7 mouse cellular contexts compared by ENCODE assay signal in the genomic region with DNA sequence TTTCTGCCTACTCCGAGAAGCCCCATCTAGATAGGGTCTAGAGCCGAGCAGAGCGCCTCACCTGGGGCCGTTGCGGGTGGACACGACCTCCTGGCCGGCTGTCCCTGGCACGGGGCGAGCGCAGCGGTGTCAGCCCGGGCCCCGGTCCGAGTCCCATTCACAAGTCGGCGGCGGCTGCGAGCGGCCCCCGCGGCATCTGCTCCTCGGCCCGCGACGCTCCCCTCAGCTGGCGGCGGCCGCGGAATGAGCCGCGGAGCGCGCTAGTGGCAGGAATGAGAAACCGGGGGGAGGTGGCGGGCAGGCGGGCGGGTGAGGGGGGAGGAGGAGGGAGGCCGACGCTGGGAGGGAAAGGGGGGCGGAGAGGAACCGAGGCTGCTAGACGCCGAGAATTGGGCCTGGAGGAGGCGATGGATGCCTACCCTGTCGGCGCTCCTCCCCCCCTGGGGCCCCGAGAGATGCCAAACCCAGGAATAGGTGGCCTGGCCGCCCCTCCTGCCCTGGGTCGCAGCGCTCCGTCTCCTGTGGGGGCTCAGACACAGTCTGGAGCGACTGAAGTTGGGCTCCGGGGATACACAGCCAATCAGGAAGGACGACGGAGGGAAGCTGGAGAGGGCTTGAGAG. TPM values are rescaled to one million over a fixed set of nuclear protein-coding genes. Genes with fewer than 3 reads are reported as not detected.
A peak's percentile ranks its signal among the peaks of the same experiment; 100 is the strongest.
DNase-seq lines count a peak whose midpoint lies in the region; ATAC-seq lines count a peak whose summit lies in the region.

No protein-coding gene starts in this region.

- no peaks in the 10 kb centered on the region for H3K9me3 ChIP-seq in embryonic facial prominence, embryonic 14.5 days (ENCODE audit: control insufficient read depth, low read length)
- H3K9me3 ChIP-seq in heart, embryonic 14.5 days (ENCODE audit: control insufficient read depth, low read length): no peaks in the 10 kb centered on the region
- H3K9me3 ChIP-seq in liver, embryonic 12.5 days (replicated peaks): no peaks in the 10 kb centered on the region
- no peaks in the 10 kb centered on the region for H3K9me3 ChIP-seq in neural tube, embryonic 13.5 days

- peak overlapping the region; percentile 75 for H3K4me3 ChIP-seq in embryonic facial prominence, embryonic 14.5 days (ENCODE audit: low read depth, low read length)
- H3K4me3 ChIP-seq in heart, embryonic 14.5 days (ENCODE audit: control insufficient read depth in 1 of 2, insufficient read depth in 1 of 2, low read depth in 1 of 2, low read length in 2 of 2): peak overlapping the region; percentile 59 to 91
- peak overlapping the region; percentile 38 for H3K4me3 ChIP-seq in liver, embryonic 12.5 days
- peak overlapping the region; percentile 75 for H3K4me3 ChIP-seq in neural tube, embryonic 13.5 days

- peak; percentile 58 to 78 for DNase-seq in adrenal gland, postnatal 36 days
- peak; percentile 94 for DNase-seq in embryonic facial prominence, embryonic 14.5 days (ENCODE audit: low spot score)
- peak; percentile 85 for DNase-seq in kidney, postnatal 10 days
- DNase-seq in urinary bladder, postnatal 14 days (ENCODE audit: low spot score): peak; percentile 65

- H3K4me1 ChIP-seq in embryonic facial prominence, embryonic 14.5 days (ENCODE audit: control insufficient read depth, insufficient read depth, low read length): no peaks in the 10 kb centered on the region
- H3K4me1 ChIP-seq in heart, embryonic 14.5 days (ENCODE audit: control insufficient read depth in 2 of 2, insufficient read depth in 2 of 2, low read length in 2 of 2): peaks cover 3 to 11% of the 10 kb centered on the region in 2 experiments; a peak in 2 of 4 replicates
- 0 out of 2 replicates have a peak, but pooled peaks cover 4% of the 10 kb centered on the region for H3K4me1 ChIP-seq in liver, embryonic 12.5 days
- peaks cover 40% of the 10 kb centered on the region for H3K4me1 ChIP-seq in neural tube, embryonic 13.5 days (replicated peaks)

- H3K27ac ChIP-seq in embryonic facial prominence, embryonic 14.5 days (replicated peaks; ENCODE audit: low read depth, low read length): peak overlapping the region; percentile 98
- peak overlapping the region; percentile 90 to 91 for H3K27ac ChIP-seq in heart, embryonic 14.5 days (replicated peaks in 1 of 2; ENCODE audit: control insufficient read depth in 1 of 2, insufficient read depth in 1 of 2, low read depth in 2 of 2, low read length in 2 of 2)
- 0 out of 2 replicates have a peak overlapping the region, but pooled peaks have one; percentile 56 for H3K27ac ChIP-seq in liver, embryonic 12.5 days
- peak overlapping the region; percentile 95 for H3K27ac ChIP-seq in neural tube, embryonic 13.5 days (replicated peaks)

- H3K4me2 ChIP-seq in embryonic facial prominence, embryonic 14.5 days (ENCODE audit: low read depth, low read length): peak overlapping the region; percentile 77
- peak overlapping the region; percentile 92 for H3K4me2 ChIP-seq in heart, embryonic 14.5 days (ENCODE audit: low read length)
- peak overlapping the region; percentile 53 for H3K4me2 ChIP-seq in liver, embryonic 12.5 days
- H3K4me2 ChIP-seq in neural tube, embryonic 13.5 days: peak overlapping the region; percentile 83

- WGBS in embryonic facial prominence, embryonic 14.5 days: under 1% methylated on average over 25 of the region's 55 CpGs
- under 1% methylated on average over 44 of the region's 55 CpGs for WGBS in heart, embryonic 14.5 days
- WGBS in liver, embryonic 12.5 days (ENCODE audit: insufficient replicate concordance): under 1% methylated on average over 44 of the region's 55 CpGs
- WGBS in neural tube, embryonic 13.5 days: 2% methylated on average over 50 of the region's 55 CpGs

- ATAC-seq in embryonic facial prominence, embryonic 14.5 days (ENCODE audit: low read depth): peak; percentile 80
- peak; percentile 71 for ATAC-seq in heart, embryonic 14.5 days (ENCODE audit: insufficient number of reproducible peaks, insufficient read depth, low FRiP score, low read depth)
- ATAC-seq in liver, embryonic 12.5 days: 0 out of 2 replicates have a peak, but pooled peaks have one; percentile 10
- ATAC-seq in neural tube, embryonic 13.5 days (ENCODE audit: low read depth): peak; percentile 78

- H3K9ac ChIP-seq in embryonic facial prominence, embryonic 14.5 days (ENCODE audit: low read depth, low read length): peak overlapping the region; percentile 96
- H3K9ac ChIP-seq in heart, embryonic 14.5 days (ENCODE audit: low read length): peak overlapping the region; percentile 77
- H3K9ac ChIP-seq in liver, embryonic 12.5 days: peak overlapping the region; percentile 48
- H3K9ac ChIP-seq in neural tube, embryonic 13.5 days: peak overlapping the region; percentile 95

- H3K27me3 ChIP-seq in embryonic facial prominence, embryonic 14.5 days (replicated peaks; ENCODE audit: control insufficient read depth, insufficient read depth, low read length): no peaks in the 10 kb centered on the region
- H3K27me3 ChIP-seq in heart, embryonic 14.5 days (ENCODE audit: control insufficient read depth, insufficient read depth, low read length): peaks cover 16% of the 10 kb centered on the region; the same call in 1 of the 2 replicates
- H3K27me3 ChIP-seq in liver, embryonic 12.5 days (replicated peaks): peaks cover 67% of the 10 kb centered on the region
- peaks cover 9% of the 10 kb centered on the region; the same call in 1 of the 2 replicates for H3K27me3 ChIP-seq in neural tube, embryonic 13.5 days

- no peaks in the 10 kb centered on the region for H3K36me3 ChIP-seq in embryonic facial prominence, embryonic 14.5 days (ENCODE audit: control insufficient read depth, insufficient read depth, low read length)
- no peaks in the 10 kb centered on the region for H3K36me3 ChIP-seq in heart, embryonic 14.5 days (ENCODE audit: control insufficient read depth, insufficient read depth, low read length)
- H3K36me3 ChIP-seq in liver, embryonic 12.5 days: no peaks in the 10 kb centered on the region
- no peaks in the 10 kb centered on the region for H3K36me3 ChIP-seq in neural tube, embryonic 13.5 days

RNA-seq across cellular contexts. Expression of gene Cdh11, which starts 0.5 kb away (rescaled TPM):
- 10 to 100 TPM; 14.6 to 20.0 TPM for total RNA-seq in adrenal gland, postnatal 36 days (2021)
- polyA plus RNA-seq in embryonic facial prominence, embryonic 14.5 days (2014; fragmentation: Nextera tagmentation; extraction: Ambion mirVana): 207 and 239 TPM in 2 replicates
- 65.8 and 75.4 TPM in 2 replicates for polyA plus RNA-seq in heart, embryonic 14.5 days (2014; fragmentation: Nextera tagmentation; extraction: Ambion mirVana)
- polyA plus RNA-seq in liver, embryonic 12.5 days (2016; fragmentation: Nextera tagmentation; extraction: Ambion mirVana): 9.1 and 10.5 TPM in 2 replicates
- 59.5 and 72.2 TPM in 2 replicates for polyA plus RNA-seq in neural tube, embryonic 13.5 days (2015; fragmentation: Nextera tagmentation; extraction: Ambion mirVana)

Comparison
In these comparisons a context has a peak if more than half of its experiments do, and no peak if none do; other contexts are left out.
1. Peak in every context shown above with its lines: DNase-seq, ATAC-seq, H3K4me3 ChIP-seq and H3K27ac ChIP-seq.
2. ATAC-seq: peak in every context shown above with its lines; median percentile 80 in embryonic facial prominence, embryonic 14.5 days; 78 in neural tube, embryonic 13.5 days; 71 in heart, embryonic 14.5 days; 10 in liver, embryonic 12.5 days.